Mouse (Mus musculus): ENCODE results near the gene Chchd10. TPM values are rescaled to one million over a fixed set of nuclear protein-coding genes. Genes with fewer than 3 reads are reported as not detected.
A peak's percentile ranks its signal among the peaks of the same experiment; 100 is the strongest.

Gene Chchd10
- polyA plus RNA-seq, 1 experiment from 2014 or later = 148 TPM

GRCm38 (mm10) chr10:75944066-75944772, 11.3 kb downstream of the Chchd10 start:
- 19% methylated on average over 11 of the region's 11 CpGs for WGBS
- Histone ChIP-seq H3K4me3 (replicated peaks) (no peak overlapping the region), H3K27me3 (no peaks in the 10 kb centered on the region), H3K27ac (peak overlapping the region; percentile 78), H3K4me1 (peaks cover 24% of the 10 kb centered on the region), H3K4me2 (peak overlapping the region; percentile 25; the same call in 1 of the 2 replicates), H3K36me3 (no peaks in the 10 kb centered on the region), H3K9me3 (replicated peaks) (no peaks in the 10 kb centered on the region), H3K9ac (no peak overlapping the region)
- ATAC-seq (replicated peaks; ENCODE audit: low FRiP score) = no peak

DNA sequence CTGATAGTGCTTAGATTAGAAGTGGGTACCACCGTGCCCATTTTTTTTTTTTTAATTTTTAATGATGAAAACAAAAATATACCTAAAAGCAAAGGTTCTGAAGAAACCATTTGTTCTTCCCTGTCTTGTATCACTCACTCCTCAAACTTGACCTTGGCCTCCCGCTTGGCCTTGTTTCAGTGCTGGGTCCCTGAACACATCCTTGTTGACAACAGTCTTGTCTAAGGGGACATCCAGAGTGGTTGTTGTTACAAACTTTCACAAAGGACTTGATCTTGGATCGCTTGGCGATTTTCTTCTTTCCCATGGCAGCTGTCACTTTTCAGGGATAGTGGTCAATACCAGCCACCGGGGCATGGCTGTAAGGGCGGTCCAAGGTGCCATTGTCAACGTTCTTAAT, 12.3 kb downstream of the Chchd10 start:
- no peak overlapping the region for H3K9ac ChIP-seq
- H3K4me1 ChIP-seq = peaks cover 24% of the 10 kb centered on the region
- H3K4me3 ChIP-seq (replicated peaks) = no peak overlapping the region
- H3K4me2 ChIP-seq = no peak overlapping the region
- no peaks in the 10 kb centered on the region for H3K27me3 ChIP-seq
- ATAC-seq (replicated peaks; ENCODE audit: low FRiP score) = no peak
- WGBS = 91% methylated on average over 7 of the region's 7 CpGs
- H3K36me3 ChIP-seq = no peaks in the 10 kb centered on the region
- H3K9me3 ChIP-seq (replicated peaks) = no peaks in the 10 kb centered on the region
- no peak overlapping the region for H3K27ac ChIP-seq

- no peak for ATAC-seq (replicated peaks; ENCODE audit: low FRiP score)
- H3K36me3 ChIP-seq = no peaks in the 10 kb centered on the region
- H3K27me3 ChIP-seq = no peaks in the 10 kb centered on the region
- no peak overlapping the region for H3K27ac ChIP-seq
- no peak overlapping the region for H3K4me2 ChIP-seq
- no peaks in the 10 kb centered on the region for H3K9me3 ChIP-seq (replicated peaks)
- H3K9ac ChIP-seq = no peak overlapping the region
- 79% methylated on average over 7 of the region's 7 CpGs for WGBS
- H3K4me1 ChIP-seq = peaks cover 27% of the 10 kb centered on the region
- H3K4me3 ChIP-seq (replicated peaks) = no peak overlapping the region
Observed at GRCm38 (mm10) chr10:75945896-75946295, 13.0 kb downstream of the Chchd10 start.

- H3K27me3 ChIP-seq = peaks cover 5% of the 10 kb centered on the region
- H3K4me3 ChIP-seq (replicated peaks) = no peak overlapping the region
- no peaks in the 10 kb centered on the region for H3K9me3 ChIP-seq (replicated peaks)
- no peak overlapping the region for H3K9ac ChIP-seq
- H3K4me1 ChIP-seq = peaks cover 33% of the 10 kb centered on the region
- ATAC-seq (replicated peaks; ENCODE audit: low FRiP score) = no peak
- no peaks in the 10 kb centered on the region for H3K36me3 ChIP-seq
- 82% methylated on average over 5 of the region's 5 CpGs for WGBS
- no peak overlapping the region for H3K4me2 ChIP-seq
- no peak overlapping the region for H3K27ac ChIP-seq
Observed at GRCm38 (mm10) chr10:75948079-75948478, 15.1 kb downstream of the Chchd10 start.

DNA sequence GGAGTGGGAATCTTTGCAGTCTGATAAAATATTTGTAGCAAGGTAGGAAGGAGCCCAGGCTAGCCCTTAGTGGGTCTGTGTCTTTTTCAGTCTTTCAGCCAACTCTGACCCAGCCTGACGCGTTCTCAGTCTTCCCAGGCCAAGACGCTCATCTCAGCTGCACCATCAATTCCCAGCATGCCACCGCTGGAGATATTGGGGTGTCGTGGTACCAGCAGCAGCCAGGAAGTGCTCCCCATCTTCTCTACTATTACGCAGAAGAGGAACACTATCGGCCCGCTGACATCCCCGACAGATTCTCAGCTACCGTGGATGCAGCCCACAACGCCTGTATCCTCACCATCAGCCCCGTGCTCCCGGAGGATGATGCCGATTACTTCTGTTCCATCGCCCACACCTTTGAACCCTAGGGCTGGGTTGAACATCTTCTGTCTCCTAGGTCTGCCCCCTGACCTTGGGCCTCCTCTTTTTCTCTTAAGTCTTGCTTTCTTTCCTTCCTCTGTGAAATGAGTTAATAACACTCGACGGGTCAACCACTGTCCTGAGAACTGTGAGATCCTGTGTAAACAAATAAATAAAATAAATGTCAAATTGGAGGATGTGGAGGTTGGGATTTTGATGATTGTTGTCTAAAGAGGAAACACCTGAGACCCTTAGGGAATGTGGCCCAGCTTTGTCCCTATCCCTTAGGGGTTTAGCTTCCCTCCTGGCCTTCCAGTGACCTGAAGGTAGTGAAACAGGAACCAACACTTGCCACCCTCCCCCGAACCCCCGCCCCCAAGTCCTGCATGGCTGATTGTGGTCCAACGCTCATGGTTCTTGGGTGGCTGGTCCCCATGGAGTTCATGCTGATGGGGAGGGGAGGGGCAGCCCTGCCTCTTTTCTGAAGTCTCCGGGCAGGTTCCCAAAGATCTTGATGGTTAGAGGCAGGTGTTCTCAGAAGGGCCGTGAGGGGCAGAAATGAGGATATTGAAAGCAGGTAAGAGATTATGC, 16.4 kb downstream of the Chchd10 start:
- Histone ChIP-seq H3K27me3 (peaks cover 12% of the 10 kb centered on the region), H3K9ac (no peak overlapping the region), H3K4me2 (peak overlapping the region; percentile 97), H3K9me3 (replicated peaks) (no peaks in the 10 kb centered on the region), H3K36me3 (no peaks in the 10 kb centered on the region), H3K4me1 (peaks cover 29% of the 10 kb centered on the region), H3K4me3 (replicated peaks) (no peak overlapping the region), H3K27ac (peak overlapping the region; percentile 34; the same call in 1 of the 2 replicates)
- ATAC-seq (replicated peaks; ENCODE audit: low FRiP score) = no peak
- 61% methylated on average over 22 of the region's 22 CpGs for WGBS

- peak; percentile 67 for ATAC-seq (replicated peaks; ENCODE audit: low FRiP score)
- H3K4me1 ChIP-seq = peaks cover 28% of the 10 kb centered on the region
- H3K36me3 ChIP-seq = no peaks in the 10 kb centered on the region
- under 1% methylated on average over 23 of the region's 23 CpGs for WGBS
- H3K4me2 ChIP-seq = peak overlapping the region; percentile 97
- H3K4me3 ChIP-seq (replicated peaks) = peak overlapping the region; percentile 54
- H3K9ac ChIP-seq = peak overlapping the region; percentile 51
- H3K27ac ChIP-seq = peak overlapping the region; percentile 23; the same call in 1 of the 2 replicates
- peaks cover 15% of the 10 kb centered on the region for H3K27me3 ChIP-seq
- H3K9me3 ChIP-seq (replicated peaks) = no peaks in the 10 kb centered on the region
Observed at GRCm38 (mm10) chr10:75950791-75951210, 17.9 kb downstream of the Chchd10 start.

GRCm38 (mm10) chr10:75951424-75952050, 18.6 kb downstream of the Chchd10 start:
- Histone ChIP-seq H3K4me3 (replicated peaks) (peak overlapping the region; percentile 54), H3K4me2 (peak overlapping the region; percentile 97), H3K4me1 (peaks cover 28% of the 10 kb centered on the region), H3K9me3 (replicated peaks) (no peaks in the 10 kb centered on the region), H3K9ac (peak overlapping the region; percentile 51), H3K27me3 (peaks cover 15% of the 10 kb centered on the region), H3K36me3 (no peaks in the 10 kb centered on the region), H3K27ac (peak overlapping the region; percentile 23; the same call in 1 of the 2 replicates)
- 4% methylated on average over 13 of the region's 13 CpGs for WGBS
- peak; percentile 16; the same call in 1 of the 2 replicates for ATAC-seq (replicated peaks; ENCODE audit: low FRiP score)

GRCm38 (mm10) chr10:75954381-75954811, 21.5 kb downstream of the Chchd10 start, which contains the start of gene Gm5134:
Gene Gm5134, plus strand, starts transcription at chr10:75954514.
- H3K9me3 ChIP-seq (replicated peaks) = no peaks in the 10 kb centered on the region
- H3K4me3 ChIP-seq (replicated peaks) = peak within 1 kb of the TSS; percentile 21
- no peak within 1 kb of the TSS for H3K27ac ChIP-seq
- WGBS = 24% methylated on average over 20 of the region's 20 CpGs
- H3K36me3 ChIP-seq = no peaks in the 10 kb centered on the region
- H3K27me3 ChIP-seq = peaks cover 15% of the 10 kb centered on the region
- H3K4me1 ChIP-seq = peaks cover 28% of the 10 kb centered on the region
- no peak for ATAC-seq (replicated peaks; ENCODE audit: low FRiP score)
- peak within 1 kb of the TSS; percentile 29; the same call in 1 of the 2 replicates for H3K9ac ChIP-seq
- H3K4me2 ChIP-seq = peak within 1 kb of the TSS; percentile 52

- Histone ChIP-seq H3K27ac (no peak overlapping the region), H3K4me2 (no peak overlapping the region), H3K4me3 (replicated peaks) (no peak overlapping the region), H3K9me3 (replicated peaks) (no peaks in the 10 kb centered on the region; the same call in 1 of the 2 replicates), H3K4me1 (no peaks in the 10 kb centered on the region), H3K36me3 (no peaks in the 10 kb centered on the region), H3K9ac (no peak overlapping the region), H3K27me3 (no peaks in the 10 kb centered on the region)
- no peak for ATAC-seq (replicated peaks; ENCODE audit: low FRiP score)
- 91% methylated on average over 10 of the region's 10 CpGs for WGBS
Observed at GRCm38 (mm10) chr10:75973846-75974245, 40.9 kb downstream of the Chchd10 start.

- Histone ChIP-seq H3K4me2 (no peak overlapping the region), H3K9me3 (replicated peaks) (no peaks in the 10 kb centered on the region; the same call in 1 of the 2 replicates), H3K4me1 (no peaks in the 10 kb centered on the region), H3K36me3 (no peaks in the 10 kb centered on the region), H3K4me3 (replicated peaks) (no peak overlapping the region), H3K27me3 (no peaks in the 10 kb centered on the region), H3K27ac (no peak overlapping the region), H3K9ac (no peak overlapping the region)
- no peak for ATAC-seq (replicated peaks; ENCODE audit: low FRiP score)
- 77% methylated on average over 5 of the region's 5 CpGs for WGBS
Observed at GRCm38 (mm10) chr10:75975216-75975615, 42.3 kb downstream of the Chchd10 start.

GRCm38 (mm10) chr10:75978119-75978834, 45.3 kb downstream of the Chchd10 start:
- Histone ChIP-seq H3K4me1 (no peaks in the 10 kb centered on the region), H3K27me3 (no peaks in the 10 kb centered on the region), H3K27ac (no peak overlapping the region), H3K9ac (no peak overlapping the region), H3K4me3 (replicated peaks) (no peak overlapping the region), H3K36me3 (no peaks in the 10 kb centered on the region), H3K9me3 (replicated peaks) (no peaks in the 10 kb centered on the region), H3K4me2 (no peak overlapping the region)
- 0 out of 2 replicates have a peak, but pooled peaks have one; percentile 18 for ATAC-seq (replicated peaks; ENCODE audit: low FRiP score)
- WGBS = 54% methylated on average over 10 of the region's 10 CpGs

Data from kidney, embryonic 15.5 days (tissue).